Mouse (Mus musculus) midbrain, embryonic 11.5 days (tissue): Measurements from ENCODE around the gene Ccdc71l. TPM values are rescaled to one million over a fixed set of nuclear protein-coding genes. Genes with fewer than 3 reads are reported as not detected.
A peak's percentile ranks its signal among the peaks of the same experiment; 100 is the strongest.

Source experiments
- ATAC-seq: fragments of 200-750 bp; cut with Nextera tagmentation; 2 replicates; pipeline ENCODE4 v1.8.0; 2017; ENCODE audit warnings: moderate TSS enrichment, moderate library complexity; ENCODE audit not compliant: low FRiP score
- DNase-seq: peaks from one replicate; pipeline ENCODE4 v3.0.0; 2015; ENCODE audit warnings: low spot score; ENCODE audit errors: missing footprints
- H3K27ac ChIP-seq: fragments of 300-500 bp; sonication (generic); 2 replicates; pipeline ENCODE4 v1.5.1; 2014; ENCODE audit warnings: low read depth, low read length
- H3K27me3 ChIP-seq: fragments of 300-500 bp; sonication (generic); 2 replicates; pipeline ENCODE4 v1.6.1; 2014; ENCODE audit warnings: mild to moderate bottlenecking, low read length, moderate library complexity, mixed read lengths; ENCODE audit not compliant: control insufficient read depth, insufficient read depth
- H3K36me3 ChIP-seq: fragments of 300-500 bp; sonication (generic); 2 replicates; pipeline ENCODE4 v1.6.1; 2014; ENCODE audit warnings: mild to moderate bottlenecking, low read length, moderate library complexity, mixed read lengths; ENCODE audit not compliant: control insufficient read depth, insufficient read depth
- H3K4me1 ChIP-seq: fragments of 300-500 bp; sonication (generic); 2 replicates; pipeline ENCODE4 v1.6.1; 2014; ENCODE audit warnings: low read length; ENCODE audit not compliant: control insufficient read depth, insufficient read depth
- H3K4me2 ChIP-seq: fragments of 300-500 bp; sonication (generic); 2 replicates; pipeline ENCODE4 v1.6.1; 2014; ENCODE audit warnings: mild to moderate bottlenecking, moderate library complexity
- H3K4me3 ChIP-seq: fragments of 300-500 bp; sonication (generic); 2 replicates; pipeline ENCODE4 v1.5.1; 2014; ENCODE audit warnings: low read depth, low read length
- H3K9ac ChIP-seq: fragments of 300-500 bp; sonication (generic); 2 replicates; pipeline ENCODE4 v1.6.1; 2014; ENCODE audit warnings: low read length
- H3K9me3 ChIP-seq: fragments of 300-500 bp; sonication (generic); 2 replicates; pipeline ENCODE4 v1.6.1; 2016; ENCODE audit warnings: low read length; ENCODE audit not compliant: control insufficient read depth
- WGBS: fragments of 180-500 bp; shearing (Covaris S2); extraction: QIAGEN DNeasy Blood & Tissue Kit; methylation state at CpG from one replicate; pipeline ENCODE4 v1.1.7; 2014; 5-methylcytosine and 5-hydroxymethylcytosine counted together
- polyA plus RNA-seq: library from polyadenylated mRNA; unstranded; fragments of >200 nt; fragmentation: Nextera tagmentation; extraction: Ambion mirVana; gene quantifications from 2 replicates; pipeline ENCODE4 v1.2.1, GENCODE M21; 2014

The Ccdc71l gene
- 6.1 and 6.2 TPM in 2 replicates for polyA plus RNA-seq

GRCm38 (mm10) chr12:32378528-32379295 lies at the start of gene Ccdc71l:
TSS of gene Ccdc71l (plus strand) at chr12:32378704.
- peak within 1 kb of the TSS; percentile 62 for H3K4me2 ChIP-seq
- peak; percentile 93 for ATAC-seq
- DNase-seq, result peak; percentile 98
- no peaks in the 10 kb centered on the region for H3K9me3 ChIP-seq
- H3K36me3 ChIP-seq, result no peaks in the 10 kb centered on the region
- 1% methylated on average over 62 of the region's 78 CpGs for WGBS
- no peaks in the 10 kb centered on the region for H3K27me3 ChIP-seq
- peak within 1 kb of the TSS; percentile 90 for H3K27ac ChIP-seq
- H3K9ac ChIP-seq, result peak within 1 kb of the TSS; percentile 96
- H3K4me3 ChIP-seq, result peak within 1 kb of the TSS; percentile 64
- H3K4me1 ChIP-seq, result peaks cover 9% of the 10 kb centered on the region

GRCm38 (mm10) chr12:32339078-32339477 lies 39.4 kb upstream of the Ccdc71l start:
- H3K27me3 ChIP-seq, result no peaks in the 10 kb centered on the region
- no peak overlapping the region for H3K4me3 ChIP-seq
- H3K36me3 ChIP-seq, result no peaks in the 10 kb centered on the region
- no peaks in the 10 kb centered on the region for H3K4me1 ChIP-seq
- H3K9me3 ChIP-seq, result no peaks in the 10 kb centered on the region
- ATAC-seq, result peak; percentile 58; the same call in 1 of the 2 replicates
- H3K9ac ChIP-seq, result no peak overlapping the region
- H3K4me2 ChIP-seq, result no peak overlapping the region
- no peak for DNase-seq
- WGBS, result 54% methylated on average over 1 of the region's 1 CpGs
- H3K27ac ChIP-seq, result no peak overlapping the region

GRCm38 (mm10) chr12:32343487-32343886 lies 35.0 kb upstream of the Ccdc71l start:
- 83% methylated on average over 1 of the region's 1 CpGs for WGBS
- Histone ChIP-seq H3K9ac (no peak overlapping the region), H3K4me2 (no peak overlapping the region), H3K4me3 (no peak overlapping the region), H3K36me3 (no peaks in the 10 kb centered on the region), H3K27ac (no peak overlapping the region), H3K4me1 (no peaks in the 10 kb centered on the region), H3K9me3 (no peaks in the 10 kb centered on the region), H3K27me3 (no peaks in the 10 kb centered on the region)
- ATAC-seq (no peak), DNase-seq (no peak)

- no peak overlapping the region for H3K9ac ChIP-seq
- no peaks in the 10 kb centered on the region for H3K27me3 ChIP-seq
- H3K36me3 ChIP-seq, result no peaks in the 10 kb centered on the region
- H3K27ac ChIP-seq, result no peak overlapping the region
- ATAC-seq, result no peak
- no peaks in the 10 kb centered on the region for H3K9me3 ChIP-seq
- H3K4me1 ChIP-seq, result no peaks in the 10 kb centered on the region
- H3K4me3 ChIP-seq, result no peak overlapping the region
- DNase-seq, result no peak
- H3K4me2 ChIP-seq, result no peak overlapping the region
- 88% methylated on average over 4 of the region's 4 CpGs for WGBS
These were observed 32.4 kb upstream of the Ccdc71l start for GRCm38 (mm10) chr12:32346121-32346520.

GRCm38 (mm10) chr12:32348493-32348892 lies 30.0 kb upstream of the Ccdc71l start:
- Histone ChIP-seq H3K9ac (no peak overlapping the region), H3K27me3 (no peaks in the 10 kb centered on the region), H3K36me3 (no peaks in the 10 kb centered on the region), H3K4me2 (no peak overlapping the region), H3K27ac (no peak overlapping the region), H3K4me3 (no peak overlapping the region), H3K9me3 (no peaks in the 10 kb centered on the region), H3K4me1 (no peaks in the 10 kb centered on the region)
- ATAC-seq (no peak), DNase-seq (no peak)
- 83% methylated on average over 3 of the region's 3 CpGs for WGBS

- Histone ChIP-seq H3K4me2 (no peak overlapping the region), H3K27ac (no peak overlapping the region), H3K36me3 (no peaks in the 10 kb centered on the region), H3K9me3 (no peaks in the 10 kb centered on the region), H3K4me1 (no peaks in the 10 kb centered on the region), H3K9ac (no peak overlapping the region), H3K27me3 (no peaks in the 10 kb centered on the region), H3K4me3 (no peak overlapping the region)
- DNase-seq (no peak), ATAC-seq (no peak)
- WGBS, result 88% methylated on average over 1 of the region's 1 CpGs
These were observed 26.6 kb upstream of the Ccdc71l start for GRCm38 (mm10) chr12:32351874-32352273.

GRCm38 (mm10) chr12:32379296-32379725 lies 807 bp downstream of the Ccdc71l start:
- Histone ChIP-seq H3K9ac (peak overlapping the region; percentile 96), H3K27ac (peak overlapping the region; percentile 90), H3K4me1 (peaks cover 9% of the 10 kb centered on the region), H3K27me3 (no peaks in the 10 kb centered on the region), H3K9me3 (no peaks in the 10 kb centered on the region), H3K4me2 (peak overlapping the region; percentile 62), H3K36me3 (no peaks in the 10 kb centered on the region), H3K4me3 (peak overlapping the region; percentile 64)
- under 1% methylated on average over 49 of the region's 67 CpGs for WGBS
- ATAC-seq (peak; percentile 83), DNase-seq (peak; percentile 97)

GRCm38 (mm10) chr12:32379731-32380130 lies 1.2 kb downstream of the Ccdc71l start:
- H3K27ac ChIP-seq, result peak overlapping the region; percentile 90
- H3K4me3 ChIP-seq, result peak overlapping the region; percentile 64
- H3K9ac ChIP-seq, result peak overlapping the region; percentile 96
- DNase-seq (no peak), ATAC-seq (no peak)
- no peaks in the 10 kb centered on the region for H3K9me3 ChIP-seq
- no peaks in the 10 kb centered on the region for H3K36me3 ChIP-seq
- H3K4me1 ChIP-seq, result peaks cover 9% of the 10 kb centered on the region
- 4% methylated on average over 28 of the region's 28 CpGs for WGBS
- H3K4me2 ChIP-seq, result peak overlapping the region; percentile 62
- H3K27me3 ChIP-seq, result no peaks in the 10 kb centered on the region

GRCm38 (mm10) chr12:32380457-32380856 lies 2.0 kb downstream of the Ccdc71l start:
- Histone ChIP-seq H3K36me3 (no peaks in the 10 kb centered on the region), H3K27me3 (no peaks in the 10 kb centered on the region), H3K27ac (no peak overlapping the region), H3K4me2 (peak overlapping the region; percentile 62), H3K4me3 (peak overlapping the region; percentile 18; the same call in 1 of the 2 replicates), H3K9me3 (no peaks in the 10 kb centered on the region), H3K4me1 (peaks cover 9% of the 10 kb centered on the region), H3K9ac (no peak overlapping the region)
- DNase-seq (no peak), ATAC-seq (no peak)
- WGBS, result 66% methylated on average over 3 of the region's 3 CpGs
